Mouse (Mus musculus) embryonic fibroblast, embryonic 13.5 days (primary cell): ENCODE results near the gene Cdc14a.

Experiments
- CTCF ChIP-seq: IDR thresholded peaks from 2 replicates; pipeline ENCODE4 v1.5.1; 2011; ENCODE audit warnings: mild to moderate bottlenecking, control low read depth, low read length, moderate library complexity, borderline replicate concordance; ENCODE audit not compliant: insufficient read depth
- POLR2A ChIP-seq: IDR thresholded peaks from 2 replicates; pipeline ENCODE4 v1.6.1; 2011; ENCODE audit warnings: low read depth, mild to moderate bottlenecking, control low read depth, low read length, moderate library complexity

DNA sequence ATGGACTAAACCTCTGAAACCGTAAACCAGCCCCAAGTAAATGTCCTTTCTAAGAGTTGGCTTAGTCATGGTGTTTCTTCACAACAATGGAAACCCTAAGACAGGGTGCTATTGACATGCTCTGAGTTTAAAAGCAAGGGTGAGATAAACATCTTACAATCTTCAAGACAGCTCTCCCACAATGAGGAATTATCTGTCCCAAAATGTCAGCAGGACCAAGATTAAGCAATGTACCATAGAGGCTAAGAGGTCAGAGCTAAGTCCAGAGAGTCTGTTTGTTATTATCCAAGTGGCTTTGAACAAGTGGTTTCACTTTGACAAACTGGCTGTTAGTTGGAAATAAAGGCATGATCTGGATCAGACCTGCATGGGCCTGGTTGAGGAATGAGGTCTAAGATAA, 159.9 kb downstream of the Cdc14a start:
- TF ChIP-seq POLR2A = no peak
- no peak for TF ChIP-seq CTCF
